Mouse (Mus musculus) brain, adult 2 months (tissue): ENCODE measurements around the gene Csk.
A peak's percentile ranks its signal among the peaks of the same experiment; 100 is the strongest.

Experiments used
- DNase-seq: peaks from one replicate; pipeline ENCODE4 v3.0.0; 2011; ENCODE audit warnings: low read depth, low spot score

The Csk gene

GRCm38 (mm10) chr9:57653283-57653682 is at the start of gene Csk:
Gene Csk (minus strand): TSS chr9:57653631.
- no peak for DNase-seq

GRCm38 (mm10) chr9:57698466-57699150 is 45.2 kb upstream of the Csk start:
- DNase-seq: peak; percentile 73

GRCm38 (mm10) chr9:57697380-57697779 is 43.9 kb upstream of the Csk start:
- DNase-seq: no peak

- peak; percentile 80 for DNase-seq
These were observed 43.2 kb upstream of the Csk start for GRCm38 (mm10) chr9:57696380-57697285.

- no peak for DNase-seq
These were observed 40.7 kb upstream of the Csk start for GRCm38 (mm10) chr9:57694108-57694507.

- DNase-seq: no peak
These were observed 35.2 kb upstream of the Csk start for GRCm38 (mm10) chr9:57688606-57689005.

GRCm38 (mm10) chr9:57688158-57688557 is 34.7 kb upstream of the Csk start:
- DNase-seq: no peak

- DNase-seq: no peak
These were observed 34.3 kb upstream of the Csk start, which contains the start of gene Cyp1a1 for GRCm38 (mm10) chr9:57687751-57688150. Gene Cyp1a1 (plus strand): TSS chr9:57687928.

GRCm38 (mm10) chr9:57686011-57686410 is 32.6 kb upstream of the Csk start:
- DNase-seq: no peak

- no peak for DNase-seq
These were observed 30.1 kb upstream of the Csk start, which contains the start of gene Cyp1a2 for GRCm38 (mm10) chr9:57683520-57683919. Gene Cyp1a2 (minus strand): TSS chr9:57683703.

- no peak for DNase-seq
These were observed 28.0 kb upstream of the Csk start for GRCm38 (mm10) chr9:57681411-57681810.

GRCm38 (mm10) chr9:57671500-57671899 is 18.1 kb upstream of the Csk start:
- DNase-seq: no peak

- DNase-seq: no peak
These were observed 17.6 kb upstream of the Csk start for GRCm38 (mm10) chr9:57671037-57671436.

GRCm38 (mm10) chr9:57669566-57669965 is 16.1 kb upstream of the Csk start:
- DNase-seq: no peak

- DNase-seq: no peak
These were observed 14.8 kb upstream of the Csk start for GRCm38 (mm10) chr9:57668277-57668676.

- DNase-seq: no peak
These were observed 14.4 kb upstream of the Csk start for GRCm38 (mm10) chr9:57667817-57668216.

- no peak for DNase-seq
These were observed 13.7 kb upstream of the Csk start for GRCm38 (mm10) chr9:57667136-57667535.

GRCm38 (mm10) chr9:57666536-57666935 is 13.1 kb upstream of the Csk start:
- DNase-seq: no peak

GRCm38 (mm10) chr9:57664616-57665015 is 11.2 kb upstream of the Csk start:
- no peak for DNase-seq

GRCm38 (mm10) chr9:57661552-57661951 is 8.1 kb upstream of the Csk start:
- DNase-seq: no peak

GRCm38 (mm10) chr9:57660501-57660900 is 7.1 kb upstream of the Csk start:
- no peak for DNase-seq

GRCm38 (mm10) chr9:57659774-57660173 is 6.3 kb upstream of the Csk start:
- DNase-seq: peak; percentile 90

GRCm38 (mm10) chr9:57658970-57659369 is 5.5 kb upstream of the Csk start:
- no peak for DNase-seq
